Mouse (Mus musculus) C2C12 (cell line): ENCODE results near the gene Itpr1.

Source experiments
- CTCF ChIP-seq: IDR thresholded peaks from one replicate; pipeline ENCODE4 v1.5.1; 2011; ENCODE audit not compliant: control insufficient read depth, insufficient read depth, insufficient read length
- USF1 ChIP-seq: IDR thresholded peaks from one replicate; pipeline ENCODE4 v1.6.1; 2011; ENCODE audit warnings: low read depth, mild to moderate bottlenecking, control low read depth, moderate library complexity

- TF ChIP-seq CTCF (no peak), USF1 (no peak)
Measured at GRCm38 (mm10) chr6:108530781-108531323, 318.0 kb downstream of the Itpr1 start.
